In genomic region chr5:107986255-107986966, GRCm38 (mm10) we compare ENCODE assay signal across 8 mouse cellular contexts. TPM values are rescaled to one million over a fixed set of nuclear protein-coding genes. Genes with fewer than 3 reads are reported as not detected.
DNase-seq lines count a peak whose midpoint lies in the region; ATAC-seq and TF ChIP-seq lines count a peak whose summit lies in the region.

No protein-coding gene starts in this region.

- under 1% methylated on average over 47 of the region's 54 CpGs for WGBS in embryonic facial prominence, embryonic 15.5 days
- under 1% methylated on average over 51 of the region's 54 CpGs for WGBS in heart, embryonic 13.5 days
- under 1% methylated on average over 37 of the region's 54 CpGs for WGBS in kidney, postnatal 0 days
- under 1% methylated on average over 28 of the region's 54 CpGs for WGBS in liver, adult 2 months

- H3K9ac ChIP-seq in embryonic facial prominence, embryonic 15.5 days = peak overlapping the region; percentile 69
- H3K9ac ChIP-seq in heart, embryonic 13.5 days = peak overlapping the region; percentile 90
- peak overlapping the region; percentile 80 for H3K9ac ChIP-seq in kidney, postnatal 0 days (ENCODE audit: low read depth, low read length)
- H3K9ac ChIP-seq in liver, adult 2 months (ENCODE audit: low read depth, low read length) = peak overlapping the region; percentile 87

- peak overlapping the region; percentile 78 for H3K4me2 ChIP-seq in embryonic facial prominence, embryonic 15.5 days (replicated peaks)
- peak overlapping the region; percentile 78 for H3K4me2 ChIP-seq in heart, embryonic 13.5 days
- H3K4me2 ChIP-seq in kidney, postnatal 0 days (ENCODE audit: low read length) = peak overlapping the region; percentile 88

- H3K27me3 ChIP-seq in embryonic facial prominence, embryonic 15.5 days = no peaks in the 10 kb centered on the region
- H3K27me3 ChIP-seq in heart, embryonic 13.5 days (replicated peaks) = no peaks in the 10 kb centered on the region
- H3K27me3 ChIP-seq in kidney, postnatal 0 days (ENCODE audit: insufficient read depth, low read length) = no peaks in the 10 kb centered on the region
- H3K27me3 ChIP-seq in liver, adult 2 months (ENCODE audit: control insufficient read depth, insufficient read depth, low read length) = no peaks in the 10 kb centered on the region

- no peaks in the 10 kb centered on the region for H3K9me3 ChIP-seq in embryonic facial prominence, embryonic 15.5 days (replicated peaks)
- no peaks in the 10 kb centered on the region for H3K9me3 ChIP-seq in heart, embryonic 13.5 days
- H3K9me3 ChIP-seq in kidney, postnatal 0 days (replicated peaks; ENCODE audit: low read length) = no peaks in the 10 kb centered on the region

- peak; percentile 77 to 81 for DNase-seq in B cell, adult 2 months
- peak; percentile 87 for DNase-seq in kidney, postnatal 0 days (ENCODE audit: low spot score)
- peak; percentile 69 for DNase-seq in liver, adult 2 months (ENCODE audit: extremely low read depth, low read depth, low spot score)
- DNase-seq in spleen, postnatal 14 days (ENCODE audit: low spot score in 2 of 2) = peak; percentile 44 to 53

- peak; percentile 36 for TF ChIP-seq CTCF in bone marrow macrophage, adult 2 months (IDR thresholded peaks at IDR 0.05; ENCODE audit: low read depth, low read length)
- peak; percentile 82 for TF ChIP-seq CTCF in kidney, postnatal 0 days (IDR thresholded peaks at IDR 0.05; ENCODE audit: low read depth)
- peak; percentile 56; the same call in 1 of the 2 replicates for TF ChIP-seq CTCF in liver, adult 2 months (IDR thresholded peaks at IDR 0.05; ENCODE audit: low read depth, low read length)

- peak overlapping the region; percentile 61 for H3K27ac ChIP-seq in bone marrow macrophage, adult 2 months (ENCODE audit: insufficient read depth, low read depth, low read length)
- H3K27ac ChIP-seq in embryonic facial prominence, embryonic 15.5 days (replicated peaks) = peak overlapping the region; percentile 94
- H3K27ac ChIP-seq in heart, embryonic 13.5 days (replicated peaks) = peak overlapping the region; percentile 90
- peak overlapping the region; percentile 89 for H3K27ac ChIP-seq in kidney, postnatal 0 days
- H3K27ac ChIP-seq in liver, adult 2 months (replicated peaks; ENCODE audit: insufficient read depth, low read depth, low read length) = peak overlapping the region; percentile 30

- no peaks in the 10 kb centered on the region for H3K79me2 ChIP-seq in liver, adult 2 months (ENCODE audit: control insufficient read depth, insufficient read depth, low read length)

- no peaks in the 10 kb centered on the region for H3K36me3 ChIP-seq in embryonic facial prominence, embryonic 15.5 days
- no peaks in the 10 kb centered on the region for H3K36me3 ChIP-seq in heart, embryonic 13.5 days
- H3K36me3 ChIP-seq in kidney, postnatal 0 days (ENCODE audit: insufficient read depth, low read length) = no peaks in the 10 kb centered on the region
- H3K36me3 ChIP-seq in liver, adult 2 months (ENCODE audit: control insufficient read depth, insufficient read depth, low read length) = no peaks in the 10 kb centered on the region

- TF ChIP-seq POLR2A in bone marrow macrophage, adult 2 months (IDR thresholded peaks at IDR 0.05; ENCODE audit: borderline replicate concordance, low read depth, low read length) = no peak
- TF ChIP-seq POLR2A in liver, adult 2 months (IDR thresholded peaks at IDR 0.05; ENCODE audit: extremely low read depth, insufficient read depth, low read length) = no peak

- peak overlapping the region; percentile 75 for H3K4me3 ChIP-seq in bone marrow macrophage, adult 2 months (ENCODE audit: insufficient read depth, low read length)
- H3K4me3 ChIP-seq in embryonic facial prominence, embryonic 15.5 days (replicated peaks) = peak overlapping the region; percentile 86
- peak overlapping the region; percentile 86 for H3K4me3 ChIP-seq in heart, embryonic 13.5 days
- H3K4me3 ChIP-seq in kidney, postnatal 0 days (replicated peaks; ENCODE audit: low read depth, low read length) = peak overlapping the region; percentile 84
- peak overlapping the region; percentile 97 for H3K4me3 ChIP-seq in liver, adult 2 months (ENCODE audit: insufficient read depth, low read depth, low read length)

- peak; percentile 83 for ATAC-seq in embryonic facial prominence, embryonic 15.5 days (ENCODE audit: insufficient number of reproducible peaks, low FRiP score, low TSS enrichment, low read depth)
- ATAC-seq in heart, embryonic 13.5 days (ENCODE audit: extremely low read depth, insufficient number of reproducible peaks, low FRiP score, low TSS enrichment) = peak; percentile 57; the same call in 1 of the 2 replicates
- ATAC-seq in kidney, postnatal 0 days (replicated peaks; ENCODE audit: low FRiP score, low read depth) = peak; percentile 82
- ATAC-seq in monocyte, adult 5-6 weeks (replicated peaks; ENCODE audit: insufficient number of reproducible peaks, low FRiP score, low TSS enrichment, poor library complexity, severe bottlenecking) = peak; percentile 76

- H3K4me1 ChIP-seq in bone marrow macrophage, adult 2 months (ENCODE audit: control insufficient read depth, insufficient read depth, low read length) = peaks cover 15% of the 10 kb centered on the region
- H3K4me1 ChIP-seq in embryonic facial prominence, embryonic 15.5 days = peaks cover 5% of the 10 kb centered on the region
- peaks cover 11% of the 10 kb centered on the region for H3K4me1 ChIP-seq in heart, embryonic 13.5 days
- H3K4me1 ChIP-seq in kidney, postnatal 0 days (replicated peaks; ENCODE audit: insufficient read depth, low read length) = no peaks in the 10 kb centered on the region
- peaks cover 18% of the 10 kb centered on the region for H3K4me1 ChIP-seq in liver, adult 2 months (ENCODE audit: control insufficient read depth, insufficient read depth, low read length)

RNA-seq across cellular contexts. Expression of gene Fam69a, which starts 0.5 kb away (rescaled TPM):
- 73.2 and 80.4 TPM in 2 replicates for polyA plus RNA-seq in bone marrow macrophage, adult 2 months (2012; ENCODE audit: insufficient read depth, insufficient read length, missing spikeins)
- 27.4 and 28.0 TPM in 2 replicates for polyA plus RNA-seq in embryonic facial prominence, embryonic 15.5 days (2015; fragmentation: Nextera tagmentation; extraction: Ambion mirVana)
- polyA plus RNA-seq in heart, embryonic 13.5 days (2015; fragmentation: Nextera tagmentation; extraction: Ambion mirVana) = 17.9 and 20.3 TPM in 2 replicates
- polyA plus RNA-seq in kidney, postnatal 0 days (2015; fragmentation: Nextera tagmentation; extraction: Ambion mirVana) = 23.6 and 27.4 TPM in 2 replicates
- 3.9 and 5.3 TPM in 2 replicates for total RNA-seq in liver, adult 2 months (2014; rRNA removed)
- polyA plus RNA-seq in liver, adult 2 months (2012; rRNA removed) = 0.97 and 1.4 TPM in 2 replicates
- 33.7 to 53.5 TPM (median 47.2 TPM) in 3 replicates for total RNA-seq in monocyte, adult 5-6 weeks (2017)

Comparison
In these comparisons a context has a peak if more than half of its experiments do, and no peak if none do; other contexts are left out.
1. Peak in every context shown above with its lines: DNase-seq, ATAC-seq, H3K4me3 ChIP-seq and H3K27ac ChIP-seq.
2. H3K27ac ChIP-seq: peak in every context shown above with its lines; median percentile 94 in embryonic facial prominence, embryonic 15.5 days; 90 in heart, embryonic 13.5 days; 89 in kidney, postnatal 0 days; 61 in bone marrow macrophage, adult 2 months; 30 in liver, adult 2 months.